ENCODE assay signal across 11 mouse cellular contexts in genomic region chr7:123322452-123323121, GRCm38 (mm10). TPM values are rescaled to one million over a fixed set of nuclear protein-coding genes. Genes with fewer than 3 reads are reported as not detected.
DNase-seq lines count a peak whose midpoint lies in the region; ATAC-seq and TF ChIP-seq lines count a peak whose summit lies in the region.
"Had no signal": no experiment of that assay in that cellular context is flagged by ENCODE, and none has a peak within 500 bp of the region (broad histone marks: within the 10 kb centered on the region; RNA-seq: fewer than 3 reads in every experiment).

No protein-coding gene starts in this region.

- H3K9me3 ChIP-seq in liver, embryonic 12.5 days (replicated peaks) = no peaks in the 10 kb centered on the region
- no peaks in the 10 kb centered on the region for H3K9me3 ChIP-seq in megakaryocyte, embryonic 14.5 days
- H3K9me3 ChIP-seq: embryonic facial prominence, embryonic 15.5 days; heart, embryonic 10.5 days; midbrain, embryonic 12.5 days had no signal

- peak overlapping the region; percentile 2; the same call in 1 of the 2 replicates for H3K27ac ChIP-seq in spleen, adult 2 months (ENCODE audit: insufficient read depth, low read length)
- peak overlapping the region; percentile 55 for H3K27ac ChIP-seq in liver, embryonic 12.5 days
- H3K27ac ChIP-seq: embryonic facial prominence, embryonic 15.5 days; heart, embryonic 10.5 days; midbrain, embryonic 12.5 days had no signal

- no peak overlapping the region for H3K4me3 ChIP-seq in spleen, adult 2 months (ENCODE audit: extremely low read depth, insufficient read depth, insufficient read length)
- no peak overlapping the region for H3K4me3 ChIP-seq in liver, embryonic 12.5 days
- H3K4me3 ChIP-seq in megakaryocyte, embryonic 14.5 days (replicated peaks) = peak overlapping the region; percentile 48
- H3K4me3 ChIP-seq: embryonic facial prominence, embryonic 15.5 days; heart, embryonic 10.5 days; midbrain, embryonic 12.5 days had no signal

- no peaks in the 10 kb centered on the region for H3K27me3 ChIP-seq in spleen, adult 2 months (ENCODE audit: control insufficient read depth, insufficient read depth, low read length)
- no peaks in the 10 kb centered on the region for H3K27me3 ChIP-seq in liver, embryonic 12.5 days (replicated peaks)
- H3K27me3 ChIP-seq in megakaryocyte, embryonic 14.5 days (replicated peaks) = no peaks in the 10 kb centered on the region
- H3K27me3 ChIP-seq: embryonic facial prominence, embryonic 15.5 days; midbrain, embryonic 12.5 days had no signal

- peak; percentile 78 for ATAC-seq in liver, embryonic 12.5 days

- H3K4me2 ChIP-seq in liver, embryonic 12.5 days = peak overlapping the region; percentile 21
- H3K4me2 ChIP-seq: embryonic facial prominence, embryonic 15.5 days; midbrain, embryonic 12.5 days had no signal

- DNase-seq in spleen, adult 2 months (ENCODE audit: low read depth in 1 of 2, low spot score in 2 of 2) = no peak
- no peak for DNase-seq in spleen, postnatal 14 days (ENCODE audit: low spot score in 2 of 2)
- DNase-seq in layer of hippocampus, adult 9-11 months = no peak
- no peak for DNase-seq in cerebellum, adult 11-12 months
- no peak for DNase-seq in gastrocnemius, postnatal 4 days (ENCODE audit: low spot score in 2 of 2)
- no peak for DNase-seq in layer of hippocampus, postnatal 10 days (ENCODE audit: low spot score in 2 of 2)

- H3K4me1 ChIP-seq in spleen, adult 2 months (ENCODE audit: control insufficient read depth, insufficient read depth, insufficient read length) = peaks cover 2% of the 10 kb centered on the region; the same call in 1 of the 2 replicates
- H3K4me1 ChIP-seq in liver, embryonic 12.5 days = peaks cover 56% of the 10 kb centered on the region
- peaks cover 50% of the 10 kb centered on the region for H3K4me1 ChIP-seq in megakaryocyte, embryonic 14.5 days
- H3K4me1 ChIP-seq: midbrain, embryonic 12.5 days had no signal

- H3K9ac ChIP-seq in liver, embryonic 12.5 days = peak overlapping the region; percentile 31; the same call in 1 of the 2 replicates
- H3K9ac ChIP-seq: embryonic facial prominence, embryonic 15.5 days; midbrain, embryonic 12.5 days had no signal

- H3K36me3 ChIP-seq in spleen, adult 2 months (ENCODE audit: control insufficient read depth, insufficient read depth, low read length) = peaks cover 53% of the 10 kb centered on the region
- peaks cover 95% of the 10 kb centered on the region for H3K36me3 ChIP-seq in liver, embryonic 12.5 days
- H3K36me3 ChIP-seq in megakaryocyte, embryonic 14.5 days (replicated peaks; ENCODE audit: low read length) = peaks cover 91% of the 10 kb centered on the region

- WGBS in spleen, adult 2 months = 39% methylated on average over 13 of the region's 13 CpGs
- WGBS in liver, embryonic 12.5 days (ENCODE audit: insufficient replicate concordance) = 56% methylated on average over 13 of the region's 13 CpGs

- TF ChIP-seq POLR2A in spleen, adult 2 months (IDR thresholded peaks at IDR 0.05; ENCODE audit: low read depth, low read length) = no peak

- no peak for TF ChIP-seq CTCF in spleen, adult 2 months (IDR thresholded peaks at IDR 0.05; ENCODE audit: extremely low read depth, insufficient read depth, insufficient read length, insufficient replicate concordance)

RNA-seq across cellular contexts. Expression of gene Lcmt1, which starts 47.0 kb away (rescaled TPM):
- 9.3 and 13.1 TPM in 2 replicates for polyA plus RNA-seq in spleen, adult 2 months (2012; rRNA removed)
- polyA plus RNA-seq in liver, embryonic 12.5 days (2016; fragmentation: Nextera tagmentation; extraction: Ambion mirVana) = 33.4 and 34.4 TPM in 2 replicates
- polyA plus RNA-seq in megakaryocyte, embryonic 14.5 days (2012; ENCODE audit: insufficient read depth, low replicate concordance) = 2.3 and 4.3 TPM in 2 replicates
- total RNA-seq in gastrocnemius, postnatal 4 days (2021) = 10 to 100 TPM; 28.9 to 32.6 TPM
- 10 to 100 TPM; 86.6 to 87.0 TPM for total RNA-seq in layer of hippocampus, postnatal 10 days (2021)

RNA-seq across cellular contexts. Expression of gene Arhgap17, which starts 47.1 kb away (rescaled TPM):
- polyA plus RNA-seq in spleen, adult 2 months (2012; rRNA removed) = 68.0 and 83.6 TPM in 2 replicates
- polyA plus RNA-seq in liver, embryonic 12.5 days (2016; fragmentation: Nextera tagmentation; extraction: Ambion mirVana) = 16.7 TPM in 2 replicates
- polyA plus RNA-seq in megakaryocyte, embryonic 14.5 days (2012; ENCODE audit: insufficient read depth, low replicate concordance) = 51.0 and 54.9 TPM in 2 replicates
- total RNA-seq in gastrocnemius, postnatal 4 days (2021) = 10 to 100 TPM; 28.8 to 31.7 TPM
- total RNA-seq in layer of hippocampus, postnatal 10 days (2021) = 10 to 100 TPM; 16.6 to 27.2 TPM
